Mouse (Mus musculus) megakaryocyte progenitor cell, adult 5-6 weeks (primary cell): ENCODE results near the gene Insm2. TPM values are rescaled to one million over a fixed set of nuclear protein-coding genes. Genes with fewer than 3 reads are reported as not detected.
"Not testable (repeated sequence)": the region's sequence is repeated elsewhere in the genome, so short reads cannot be mapped to it uniquely, and the experiment has no call there.

Experiments used
- ATAC-seq: replicated peaks from 2 replicates; pipeline ENCODE4 v1.8.0; 2016; ENCODE audit warnings: mild to moderate bottlenecking, moderate TSS enrichment, inconsistent platforms; ENCODE audit not compliant: poor library complexity
- total RNA-seq, 2 experiments: library from RNA; stranded (forward) in 1 of 2; stranded (reverse) in 1 of 2; fragments of 157-497, 149-512 nt in 1 of 2; fragments of 200-1000 nt in 1 of 2; gene quantifications; 2 replicates each; pipeline versions ENCODE4 v1.2.3 to v1.2.4; 2015 to 2017

Gene Insm2
- total RNA-seq (2015) (not detected in 2 replicates), total RNA-seq (2017) (not detected in 2 replicates)

- ATAC-seq, result no peak
Observed at GRCm38 (mm10) chr12:55598887-55599561, at the start of gene Insm2. Gene Insm2 (plus strand): TSS chr12:55599427.

DNA sequence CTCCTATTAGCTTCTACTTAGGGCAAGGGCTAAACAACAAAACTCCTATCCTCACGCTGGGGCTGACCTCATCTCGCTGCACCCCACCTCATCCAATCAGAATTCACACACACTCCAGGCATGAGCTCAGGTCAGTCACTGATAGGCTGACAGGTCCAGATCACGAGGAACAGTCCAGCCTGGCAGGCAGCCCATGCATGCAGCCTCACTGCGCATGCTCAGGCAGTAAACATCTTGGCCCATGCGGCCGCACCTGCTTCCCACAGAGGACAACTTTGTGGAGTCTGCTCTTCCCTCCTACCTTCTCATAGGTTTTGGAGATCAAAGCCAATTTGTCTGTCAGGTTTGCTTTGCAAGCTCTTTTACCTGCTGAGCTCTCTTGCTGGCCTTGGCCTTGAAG, 44.3 kb upstream of the Insm2 start:
- ATAC-seq, result not testable (repeated sequence)

- ATAC-seq, result no peak
Observed at GRCm38 (mm10) chr12:55557866-55558265, 41.4 kb upstream of the Insm2 start.

- ATAC-seq, result no peak
Observed at GRCm38 (mm10) chr12:55559184-55559855, 39.9 kb upstream of the Insm2 start.

- ATAC-seq, result peak; percentile 90
Observed at GRCm38 (mm10) chr12:55560025-55560690, 39.1 kb upstream of the Insm2 start.

GRCm38 (mm10) chr12:55563742-55564141, 35.5 kb upstream of the Insm2 start:
- no peak for ATAC-seq

DNA sequence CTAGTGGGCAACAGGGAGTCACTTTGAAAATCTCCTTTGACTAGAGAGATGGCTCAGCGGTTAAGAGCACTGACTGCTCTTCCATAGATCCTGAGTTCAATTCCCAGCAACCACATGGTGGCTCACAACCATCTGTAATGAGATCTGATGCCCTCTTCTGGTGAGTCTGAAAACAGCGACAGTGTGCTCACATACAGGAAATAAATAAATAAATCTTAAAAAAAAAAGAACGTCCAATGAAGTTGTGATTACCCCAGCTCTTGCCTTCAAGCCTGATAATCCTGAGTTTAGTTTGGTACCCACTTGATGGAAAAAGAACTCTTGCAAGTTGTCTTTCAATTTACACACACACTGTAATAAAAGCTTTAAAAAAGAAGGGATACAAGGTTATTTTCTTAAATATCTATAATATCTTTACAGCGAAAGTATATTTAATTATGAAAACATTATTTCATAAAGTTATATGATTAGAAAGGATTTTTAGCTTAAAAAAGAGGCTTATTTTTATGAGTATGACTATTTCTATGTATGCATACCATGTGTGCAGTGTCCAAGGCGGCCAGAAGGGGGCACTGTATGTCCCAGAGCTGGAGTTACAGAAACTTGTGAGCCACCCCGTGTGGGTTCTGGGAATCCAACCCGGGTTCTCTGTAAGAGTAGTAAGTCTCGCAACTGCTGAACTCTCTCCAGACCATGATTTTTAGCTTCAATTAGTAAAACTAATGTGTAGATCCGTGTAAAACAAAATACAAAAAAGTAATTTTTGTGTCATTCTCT, 34.9 kb upstream of the Insm2 start:
- ATAC-seq, result no peak

DNA sequence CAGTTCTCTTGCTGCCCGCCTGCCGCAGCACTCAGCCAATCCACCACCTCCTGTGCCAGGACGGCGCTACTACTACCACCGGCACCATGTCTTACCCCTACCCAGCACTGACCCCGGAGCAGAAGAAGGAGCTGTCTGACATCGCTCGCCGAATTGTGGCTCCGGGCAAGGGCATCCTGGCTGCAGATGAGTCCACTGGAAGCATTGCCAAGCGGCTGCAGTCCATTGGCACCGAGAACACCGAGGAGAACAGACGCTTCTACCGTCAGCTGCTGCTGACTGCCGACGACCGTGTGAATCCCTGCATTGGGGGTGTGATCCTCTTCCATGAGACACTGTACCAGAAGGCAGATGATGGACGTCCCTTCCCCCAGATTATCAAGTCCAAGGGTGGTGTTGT, 34.0 kb upstream of the Insm2 start, which contains the start of gene Aldoart2:
Aldoart2 (plus strand) TSS at position 34 of the 400 bp plus-strand sequence.
- no peak for ATAC-seq

GRCm38 (mm10) chr12:55565867-55566266, 33.4 kb upstream of the Insm2 start:
- ATAC-seq, result no peak

GRCm38 (mm10) chr12:55566837-55567236, 32.4 kb upstream of the Insm2 start:
- no peak for ATAC-seq

GRCm38 (mm10) chr12:55568466-55568865, 30.8 kb upstream of the Insm2 start:
- no peak for ATAC-seq

DNA sequence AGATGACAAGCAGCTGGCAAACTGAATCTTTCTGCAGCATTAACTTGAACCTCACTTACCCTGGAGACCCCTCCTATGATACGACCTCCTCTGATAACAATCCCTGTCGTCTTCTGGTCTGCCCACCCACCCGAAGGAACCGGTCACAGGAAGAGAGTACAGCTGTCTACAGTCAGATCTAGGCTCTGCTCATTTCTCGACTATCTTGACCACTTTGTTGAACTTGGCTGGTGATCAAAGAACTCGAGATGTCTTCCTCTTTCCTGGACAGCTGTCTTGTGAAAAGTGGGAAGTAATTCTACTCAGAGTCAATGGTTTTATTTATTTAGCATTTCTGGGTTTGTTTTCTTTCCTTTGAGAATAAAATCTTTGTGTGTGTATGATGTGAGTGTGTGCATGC, 29.6 kb upstream of the Insm2 start:
- ATAC-seq, result peak; percentile 52

DNA sequence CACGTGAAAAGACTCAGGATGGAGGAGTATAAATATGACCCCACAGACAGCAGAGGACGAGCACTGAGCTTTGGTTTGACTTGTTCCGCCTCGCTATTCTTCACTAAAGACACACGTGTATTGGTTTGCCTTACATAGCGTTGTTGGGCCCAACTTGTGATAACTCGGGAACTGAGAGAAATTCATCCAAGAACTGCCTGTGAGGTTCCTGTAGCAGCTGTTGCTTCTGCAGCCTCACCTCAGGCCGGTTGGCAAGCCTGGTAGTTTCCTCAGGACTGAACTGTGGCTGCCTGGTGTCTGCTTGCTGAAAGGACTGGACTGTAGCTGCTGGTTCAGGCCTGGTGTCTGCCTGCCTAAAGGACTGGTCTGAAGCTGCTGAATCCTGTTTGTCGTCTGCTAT, 28.6 kb upstream of the Insm2 start:
- no peak for ATAC-seq

- no peak for ATAC-seq
Observed at GRCm38 (mm10) chr12:55571181-55571580, 28.0 kb upstream of the Insm2 start.

GRCm38 (mm10) chr12:55571661-55572060, 27.6 kb upstream of the Insm2 start:
- no peak for ATAC-seq

DNA sequence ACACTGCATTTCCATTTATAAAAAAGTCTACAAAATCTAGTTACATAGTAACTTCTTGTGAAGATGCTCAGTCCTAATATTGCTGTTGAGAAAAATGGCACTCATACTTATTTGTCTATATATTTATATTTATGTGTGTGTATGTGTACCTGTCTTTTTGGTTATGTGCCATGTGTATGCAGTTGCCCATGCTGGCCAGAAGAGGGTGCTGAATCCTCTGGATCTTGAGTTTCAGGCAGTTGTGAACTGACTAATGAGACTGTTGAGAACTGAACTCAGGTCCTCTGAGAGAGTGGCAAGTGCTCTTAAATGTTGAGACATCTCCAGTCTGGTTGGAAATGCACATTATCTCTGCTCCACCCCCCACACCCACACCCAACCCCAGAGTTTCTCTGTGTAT, 26.1 kb upstream of the Insm2 start:
- no peak for ATAC-seq

GRCm38 (mm10) chr12:55573794-55574193, 25.4 kb upstream of the Insm2 start:
- ATAC-seq, result no peak

DNA sequence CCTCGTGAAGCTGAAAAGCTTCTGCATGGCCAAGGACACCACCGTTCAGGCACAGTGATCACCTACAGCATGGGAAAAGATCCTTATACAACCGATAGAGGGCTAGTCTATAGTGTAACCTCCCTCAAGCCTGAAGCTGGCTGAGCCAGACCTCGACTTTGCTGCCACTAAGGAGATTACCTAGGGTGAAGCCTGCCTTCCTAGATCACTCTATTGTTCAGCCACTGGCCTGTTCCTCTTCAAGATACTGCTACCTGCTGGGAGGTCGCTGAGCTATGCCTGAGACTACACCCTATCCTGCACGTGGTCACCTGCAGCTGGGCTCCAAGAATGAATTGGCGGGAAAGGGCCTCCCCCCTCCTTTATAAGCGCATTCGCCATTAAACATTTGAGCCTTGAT, 12.3 kb upstream of the Insm2 start:
- not testable (repeated sequence) for ATAC-seq

DNA sequence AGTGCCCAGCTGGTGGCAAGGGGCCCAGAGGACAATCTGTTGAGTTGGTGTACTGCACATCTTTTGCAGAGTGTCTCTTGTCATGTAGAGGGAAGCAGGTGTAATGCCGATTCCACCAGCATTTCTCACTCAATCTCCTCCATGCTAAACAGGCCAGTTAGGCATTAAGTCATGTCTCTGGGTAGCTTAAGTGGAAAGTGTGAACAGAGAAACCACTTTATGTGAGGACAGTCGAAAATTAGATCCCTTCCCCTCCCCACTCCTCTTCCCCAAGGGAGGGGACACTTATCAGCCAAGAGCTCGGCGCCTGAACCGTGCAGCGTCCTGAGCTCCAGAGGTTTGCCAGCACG, 715 bp upstream of the Insm2 start:
- ATAC-seq, result no peak

DNA sequence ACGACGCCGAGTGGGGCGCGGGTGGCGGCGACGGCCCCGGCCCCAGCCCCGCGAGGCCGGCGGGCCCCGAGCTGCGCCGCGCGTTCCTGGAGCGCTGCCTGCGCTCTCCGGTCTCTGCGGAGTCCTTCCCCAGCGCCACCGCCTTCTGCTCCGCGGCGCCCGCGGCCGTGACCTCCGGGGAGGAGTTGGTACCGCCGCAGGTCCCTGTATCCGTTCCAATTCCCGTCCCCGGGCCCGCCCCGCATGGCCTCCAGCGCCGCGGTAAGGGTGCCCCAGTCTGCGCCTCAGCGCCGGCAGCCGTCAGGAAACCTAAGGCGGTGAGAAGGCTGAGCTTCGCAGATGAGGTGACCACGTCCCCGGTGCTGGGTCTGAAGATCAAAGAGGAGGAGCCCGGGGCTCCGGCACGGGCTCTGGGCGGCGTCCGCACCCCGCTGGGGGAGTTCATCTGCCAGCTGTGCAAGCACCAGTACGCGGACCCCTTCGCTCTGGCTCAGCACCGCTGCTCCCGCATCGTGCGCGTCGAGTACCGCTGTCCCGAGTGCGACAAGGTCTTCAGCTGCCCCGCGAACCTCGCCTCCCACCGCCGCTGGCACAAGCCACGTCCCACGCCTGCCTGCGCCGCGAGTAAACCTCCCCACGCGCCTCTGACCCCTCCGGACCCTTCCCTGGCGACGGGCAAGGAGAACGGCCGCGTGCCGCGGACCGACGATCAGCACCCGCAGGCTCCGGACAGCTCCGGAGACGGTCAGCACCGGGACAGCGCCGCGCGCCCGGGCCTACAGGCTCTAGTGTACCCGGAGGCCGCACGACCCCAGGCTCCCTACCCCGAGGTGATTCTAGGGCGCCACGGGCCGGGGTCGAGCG, 644 bp downstream of the Insm2 start:
- peak; percentile 94 for ATAC-seq
